Mouse (Mus musculus) stomach, embryonic 16.5 days (tissue): ENCODE measurements around the gene Igf1r. TPM values are rescaled to one million over a fixed set of nuclear protein-coding genes. Genes with fewer than 3 reads are reported as not detected.
A peak's percentile ranks its signal among the peaks of the same experiment; 100 is the strongest.

Source experiments
- ATAC-seq: fragments of 200-750 bp; cut with Nextera tagmentation; 2 replicates; pipeline ENCODE4 v1.8.0; 2017; ENCODE audit warnings: moderate number of reproducible peaks, moderate TSS enrichment; ENCODE audit not compliant: insufficient read depth, low FRiP score
- H3K27ac ChIP-seq: fragments of 300-500 bp; sonication (generic); 2 replicates; pipeline ENCODE4 v1.5.1; 2014; ENCODE audit warnings: low read length
- H3K27me3 ChIP-seq: fragments of 300-500 bp; sonication (generic); 2 replicates; pipeline ENCODE4 v1.6.1; 2014; ENCODE audit warnings: low read length, control low read depth, mixed read lengths; ENCODE audit not compliant: control insufficient read depth, insufficient read depth
- H3K36me3 ChIP-seq: fragments of 300-500 bp; sonication (generic); 2 replicates; pipeline ENCODE4 v1.6.1; 2014; ENCODE audit warnings: low read length; ENCODE audit not compliant: control insufficient read depth, insufficient read depth
- H3K4me1 ChIP-seq: fragments of 300-500 bp; sonication (generic); 2 replicates; pipeline ENCODE4 v1.6.1; 2014; ENCODE audit warnings: low read length, control low read depth, mixed read lengths; ENCODE audit not compliant: control insufficient read depth, insufficient read depth
- H3K4me2 ChIP-seq: fragments of 300-500 bp; sonication (generic); 2 replicates; pipeline ENCODE4 v1.6.1; 2014; ENCODE audit warnings: low read depth, low read length, mixed read lengths
- H3K4me3 ChIP-seq: fragments of 300-500 bp; sonication (generic); replicated peaks from 2 replicates; pipeline ENCODE4 v1.5.1; 2014; ENCODE audit warnings: mild to moderate bottlenecking, low read length
- H3K9ac ChIP-seq: fragments of 300-500 bp; sonication (generic); 2 replicates; pipeline ENCODE4 v1.6.1; 2014; ENCODE audit warnings: low read length
- H3K9me3 ChIP-seq: fragments of 300-500 bp; sonication (generic); replicated peaks from 2 replicates; pipeline ENCODE4 v1.6.1; 2016; ENCODE audit warnings: low read length, control low read depth; ENCODE audit not compliant: control insufficient read depth
- WGBS: fragments of 180-500 bp; shearing (Covaris S2); extraction: QIAGEN DNeasy Blood & Tissue Kit; methylation state at CpG from one replicate; pipeline ENCODE4 v1.1.7; 2014; 5-methylcytosine and 5-hydroxymethylcytosine counted together
- polyA plus RNA-seq: library from polyadenylated mRNA; unstranded; fragments of >200 nt; fragmentation: Nextera tagmentation; extraction: Ambion mirVana; gene quantifications from 2 replicates; pipeline ENCODE4 v1.2.1, GENCODE M21; 2015

The Igf1r gene
- polyA plus RNA-seq, 1 experiment from 2014 or later, result 15.0 TPM

DNA sequence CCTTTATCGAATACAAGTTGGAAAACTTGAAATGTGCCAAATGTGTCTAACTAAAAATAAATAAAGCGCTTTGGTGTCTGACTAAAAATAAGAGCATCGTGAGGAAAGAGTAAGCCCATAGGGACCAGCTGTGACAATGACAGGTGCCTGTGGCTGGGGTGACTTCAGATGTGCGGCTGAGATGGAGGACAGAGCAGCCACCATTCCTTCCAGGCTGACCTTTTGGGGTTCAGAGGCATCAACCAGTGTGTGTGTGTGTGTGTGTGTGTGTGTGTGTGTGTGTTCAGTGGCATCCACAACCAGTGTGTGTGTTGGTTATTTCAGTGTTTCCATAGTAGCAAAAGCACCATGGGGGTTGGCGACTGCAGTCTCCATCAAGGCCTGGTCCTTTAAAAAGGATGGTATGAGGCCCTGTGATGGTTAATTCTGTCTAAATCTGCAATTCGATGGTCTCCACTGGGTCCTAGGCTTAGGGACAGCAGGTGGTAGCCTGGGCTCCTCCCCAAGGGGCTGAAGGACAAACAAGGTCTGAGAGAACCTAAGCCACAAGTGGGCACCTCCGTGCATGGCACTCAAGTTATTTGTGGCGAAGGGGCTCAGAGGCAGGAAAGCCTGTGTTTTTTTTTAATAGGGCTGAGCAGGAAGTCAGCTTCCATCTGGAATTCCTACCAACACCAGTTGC, 310.9 kb downstream of the Igf1r start:
- Histone ChIP-seq H3K27ac (no peak overlapping the region), H3K4me2 (peak overlapping the region; percentile 66), H3K36me3 (no peaks in the 10 kb centered on the region), H3K4me1 (peaks cover 15% of the 10 kb centered on the region), H3K9ac (no peak overlapping the region), H3K27me3 (0 out of 2 replicates have a peak, but pooled peaks cover 4% of the 10 kb centered on the region), H3K9me3 (no peaks in the 10 kb centered on the region), H3K4me3 (peak overlapping the region; percentile 40)
- WGBS, result 58% methylated on average over 8 of the region's 8 CpGs
- no peak for ATAC-seq

DNA sequence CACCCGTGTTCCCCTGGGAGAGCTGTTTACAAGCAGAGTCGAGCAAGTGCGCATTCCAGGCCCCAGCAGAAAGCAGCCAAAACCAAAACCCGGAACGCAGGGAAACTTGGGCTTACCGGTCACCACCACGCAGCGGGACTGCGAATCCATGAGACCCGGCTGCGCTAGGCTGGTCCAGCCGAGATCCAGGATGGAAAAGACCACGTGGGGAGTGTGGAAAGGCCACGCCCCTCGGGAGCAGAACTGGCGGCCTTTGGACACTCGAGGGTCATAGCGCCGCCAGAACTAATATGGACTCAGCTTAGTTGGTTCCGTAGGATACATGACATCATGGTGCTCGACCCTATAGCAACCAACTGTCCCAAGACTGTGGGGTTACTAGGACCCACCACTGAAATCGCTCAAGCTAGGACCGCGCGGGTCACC, 311.4 kb downstream of the Igf1r start, which contains the start of gene Pgpep1l:
Gene Pgpep1l, minus strand, starts transcription at position 206 of the 426 bp plus-strand sequence.
- H3K27me3 ChIP-seq, result 0 out of 2 replicates have a peak, but pooled peaks cover 4% of the 10 kb centered on the region
- peak within 1 kb of the TSS; percentile 54 for H3K9ac ChIP-seq
- no peak within 1 kb of the TSS for H3K27ac ChIP-seq
- H3K36me3 ChIP-seq, result no peaks in the 10 kb centered on the region
- peak within 1 kb of the TSS; percentile 66 for H3K4me2 ChIP-seq
- no peaks in the 10 kb centered on the region for H3K9me3 ChIP-seq
- peaks cover 12% of the 10 kb centered on the region for H3K4me1 ChIP-seq
- 12% methylated on average over 25 of the region's 25 CpGs for WGBS
- 0 out of 2 replicates have a peak, but pooled peaks have one; percentile 56 for ATAC-seq
- H3K4me3 ChIP-seq, result peak within 1 kb of the TSS; percentile 40

DNA sequence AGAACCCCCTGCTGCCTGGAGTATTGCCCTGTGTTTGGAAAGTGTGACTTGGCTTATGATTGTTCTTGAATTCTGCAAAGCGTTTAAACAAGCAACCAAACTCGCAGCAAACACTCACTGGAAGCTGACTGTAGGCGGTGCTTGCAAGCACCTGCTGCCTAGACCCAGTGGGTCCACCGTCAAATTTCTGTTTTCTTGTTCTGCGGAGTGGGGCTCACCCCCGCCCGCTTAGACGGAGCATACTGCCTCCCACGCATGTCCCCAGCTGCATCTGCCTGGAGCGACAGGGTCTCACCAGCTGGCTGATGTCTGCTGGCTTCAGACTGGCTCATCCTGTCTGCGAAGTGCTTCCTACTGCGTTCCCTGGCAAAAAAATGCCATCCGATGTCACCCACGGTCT, 311.9 kb downstream of the Igf1r start:
- ATAC-seq, result no peak
- H3K4me2 ChIP-seq, result peak overlapping the region; percentile 66
- peaks cover 12% of the 10 kb centered on the region for H3K4me1 ChIP-seq
- H3K36me3 ChIP-seq, result no peaks in the 10 kb centered on the region
- no peak overlapping the region for H3K9ac ChIP-seq
- H3K9me3 ChIP-seq, result no peaks in the 10 kb centered on the region
- H3K4me3 ChIP-seq, result peak overlapping the region; percentile 40
- 11% methylated on average over 14 of the region's 14 CpGs for WGBS
- H3K27me3 ChIP-seq, result 0 out of 2 replicates have a peak, but pooled peaks cover 4% of the 10 kb centered on the region
- H3K27ac ChIP-seq, result no peak overlapping the region

DNA sequence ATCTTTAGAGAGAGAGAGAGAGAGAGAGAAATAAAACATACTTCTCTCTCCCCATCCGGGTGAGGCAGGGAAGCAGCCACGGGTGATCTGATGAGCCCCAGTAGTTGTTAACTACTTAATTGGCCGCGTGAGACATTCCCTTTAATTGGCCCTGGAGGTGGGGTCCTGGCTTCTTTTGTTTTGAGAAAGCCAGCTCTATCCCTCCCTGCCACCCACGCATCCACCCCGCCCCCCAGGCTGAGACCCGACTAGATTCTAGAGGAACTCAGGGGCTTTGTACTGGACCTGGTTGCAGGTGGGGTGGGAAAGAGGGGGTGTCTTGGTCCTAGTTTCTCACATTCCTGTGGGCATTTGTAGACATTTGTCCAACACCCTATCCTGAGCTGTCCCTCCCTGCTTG, 312.8 kb downstream of the Igf1r start:
- 0 out of 2 replicates have a peak, but pooled peaks cover 4% of the 10 kb centered on the region for H3K27me3 ChIP-seq
- H3K4me3 ChIP-seq, result no peak overlapping the region
- H3K36me3 ChIP-seq, result no peaks in the 10 kb centered on the region
- no peak for ATAC-seq
- H3K9ac ChIP-seq, result no peak overlapping the region
- peaks cover 12% of the 10 kb centered on the region for H3K4me1 ChIP-seq
- no peaks in the 10 kb centered on the region for H3K9me3 ChIP-seq
- H3K4me2 ChIP-seq, result no peak overlapping the region
- WGBS, result 44% methylated on average over 7 of the region's 7 CpGs
- H3K27ac ChIP-seq, result no peak overlapping the region

DNA sequence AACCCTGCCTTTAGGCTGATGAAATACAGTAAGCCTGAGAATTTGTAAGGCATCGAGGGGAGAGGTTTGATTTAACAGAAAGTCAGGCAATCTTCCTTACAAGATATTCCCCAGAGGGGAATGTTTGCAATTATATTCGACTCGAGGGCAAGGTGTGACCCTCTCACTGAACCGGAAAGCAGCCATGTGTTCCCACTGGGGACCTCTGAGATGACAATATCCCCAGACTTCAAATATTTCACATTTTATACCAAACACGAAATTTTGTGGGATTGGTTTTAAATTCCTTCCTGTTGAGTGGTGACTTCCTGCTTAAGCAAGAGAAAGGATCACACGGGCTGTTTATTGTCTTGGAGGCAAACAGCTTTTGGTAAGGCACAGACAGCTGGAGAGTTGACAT, 314.1 kb downstream of the Igf1r start:
- Histone ChIP-seq H3K27ac (no peak overlapping the region), H3K36me3 (no peaks in the 10 kb centered on the region), H3K4me3 (no peak overlapping the region), H3K4me2 (no peak overlapping the region), H3K9ac (no peak overlapping the region), H3K27me3 (0 out of 2 replicates have a peak, but pooled peaks cover 4% of the 10 kb centered on the region), H3K4me1 (peaks cover 16% of the 10 kb centered on the region), H3K9me3 (no peaks in the 10 kb centered on the region)
- 13% methylated on average over 6 of the region's 6 CpGs for WGBS
- ATAC-seq, result no peak

DNA sequence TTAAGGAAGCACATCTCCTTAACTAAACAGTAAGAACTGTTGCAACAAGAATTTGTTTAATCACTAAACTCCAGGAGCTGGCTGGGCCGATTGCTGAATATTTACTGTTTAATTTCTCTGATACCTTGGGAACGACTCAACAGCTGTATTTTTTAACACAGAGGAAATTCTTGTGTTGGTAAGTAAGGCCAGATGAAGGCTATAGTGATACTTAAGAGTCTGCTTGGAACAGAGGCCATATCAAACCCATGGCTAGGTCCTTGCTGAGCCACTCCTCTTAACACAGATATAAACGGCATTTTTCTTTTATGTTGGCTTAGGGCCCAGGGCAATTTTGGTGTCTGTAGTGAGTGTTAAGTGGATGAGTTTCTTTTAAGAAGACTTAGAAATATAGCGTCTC, 317.9 kb downstream of the Igf1r start:
- no peak overlapping the region for H3K4me2 ChIP-seq
- no peak overlapping the region for H3K27ac ChIP-seq
- 0 out of 2 replicates have a peak, but pooled peaks have one; percentile 47 for ATAC-seq
- no peak overlapping the region for H3K9ac ChIP-seq
- no peaks in the 10 kb centered on the region for H3K36me3 ChIP-seq
- H3K4me3 ChIP-seq, result no peak overlapping the region
- H3K4me1 ChIP-seq, result peaks cover 4% of the 10 kb centered on the region; the same call in 1 of the 2 replicates
- WGBS, result 30% methylated on average over 4 of the region's 4 CpGs
- no peaks in the 10 kb centered on the region for H3K27me3 ChIP-seq
- no peaks in the 10 kb centered on the region for H3K9me3 ChIP-seq

DNA sequence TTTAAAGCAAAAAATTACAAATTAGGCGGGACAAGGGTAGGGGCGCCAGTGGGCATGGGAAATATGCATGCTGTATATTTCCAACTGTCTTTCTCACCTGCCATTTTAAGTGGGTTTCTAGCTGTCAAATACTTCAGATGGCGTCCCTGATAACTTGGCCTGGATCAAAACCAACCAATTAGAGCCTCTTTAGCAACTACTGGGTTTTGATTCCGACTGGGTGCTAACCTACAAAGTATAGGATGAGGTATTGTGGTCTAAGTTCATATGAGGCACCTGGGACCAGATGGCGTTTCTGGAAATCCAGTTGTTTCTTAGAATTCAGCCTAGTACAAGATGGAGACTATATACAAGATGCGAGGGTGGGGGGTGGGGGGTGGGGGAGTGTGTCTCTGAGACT, 319.2 kb downstream of the Igf1r start:
- no peak for ATAC-seq
- Histone ChIP-seq H3K36me3 (no peaks in the 10 kb centered on the region), H3K27ac (no peak overlapping the region), H3K4me1 (peaks cover 8% of the 10 kb centered on the region; the same call in 1 of the 2 replicates), H3K9me3 (no peaks in the 10 kb centered on the region), H3K4me3 (no peak overlapping the region), H3K27me3 (peaks cover 3% of the 10 kb centered on the region; the same call in 1 of the 2 replicates), H3K9ac (no peak overlapping the region), H3K4me2 (no peak overlapping the region)
- 92% methylated on average over 6 of the region's 6 CpGs for WGBS

DNA sequence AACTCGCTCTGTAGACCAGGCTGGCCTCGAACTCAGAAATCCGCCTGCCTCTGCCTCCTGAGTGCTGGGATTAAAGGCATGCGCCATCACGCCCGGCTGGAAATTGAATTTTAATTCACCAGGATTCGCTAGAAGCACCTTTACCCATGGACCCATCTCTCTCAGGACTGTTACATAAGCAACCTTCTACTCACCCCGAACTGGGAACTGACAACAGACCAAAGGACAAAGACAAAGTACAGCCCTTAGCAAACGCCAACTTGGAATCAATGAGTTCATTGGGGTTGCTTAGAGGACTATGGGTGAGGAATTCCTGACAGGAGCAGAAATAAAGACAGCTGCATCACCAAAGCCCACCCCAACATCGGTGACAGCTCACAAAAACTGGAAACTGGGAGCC, 320.0 kb downstream of the Igf1r start:
- WGBS, result 86% methylated on average over 10 of the region's 10 CpGs
- no peak for ATAC-seq
- peaks cover 3% of the 10 kb centered on the region; the same call in 1 of the 2 replicates for H3K27me3 ChIP-seq
- no peaks in the 10 kb centered on the region for H3K9me3 ChIP-seq
- H3K4me3 ChIP-seq, result no peak overlapping the region
- no peak overlapping the region for H3K27ac ChIP-seq
- no peak overlapping the region for H3K4me2 ChIP-seq
- no peak overlapping the region for H3K9ac ChIP-seq
- H3K36me3 ChIP-seq, result no peaks in the 10 kb centered on the region
- peaks cover 8% of the 10 kb centered on the region; the same call in 1 of the 2 replicates for H3K4me1 ChIP-seq

DNA sequence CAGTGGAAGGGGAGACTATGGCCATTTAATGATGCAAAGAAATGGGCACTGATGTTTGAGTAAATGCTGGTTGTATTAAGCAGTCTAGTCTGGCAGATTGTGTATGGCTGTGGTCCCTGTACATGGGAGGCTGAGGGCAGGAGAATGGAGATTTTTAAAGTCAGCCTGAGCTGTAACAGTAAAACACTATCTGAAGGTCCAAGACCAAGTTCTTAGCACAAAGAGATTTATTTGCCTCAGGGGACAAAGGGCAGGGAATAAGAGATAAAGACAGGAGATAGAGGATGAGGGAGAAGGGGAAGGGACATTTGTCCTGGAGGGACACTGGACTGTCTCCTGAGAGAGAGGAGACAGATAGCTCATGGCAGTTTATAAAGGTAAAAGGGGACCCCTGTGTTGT, 320.9 kb downstream of the Igf1r start, which contains the start of gene Fam169b:
Gene Fam169b, plus strand, starts transcription at position 325 of the 400 bp plus-strand sequence.
- no peak for ATAC-seq
- no peaks in the 10 kb centered on the region for H3K36me3 ChIP-seq
- no peak within 1 kb of the TSS for H3K27ac ChIP-seq
- no peak within 1 kb of the TSS for H3K9ac ChIP-seq
- peaks cover 8% of the 10 kb centered on the region; the same call in 1 of the 2 replicates for H3K4me1 ChIP-seq
- no peaks in the 10 kb centered on the region for H3K9me3 ChIP-seq
- no peak within 1 kb of the TSS for H3K4me3 ChIP-seq
- H3K4me2 ChIP-seq, result no peak within 1 kb of the TSS
- peaks cover 3% of the 10 kb centered on the region; the same call in 1 of the 2 replicates for H3K27me3 ChIP-seq
